Mouse (Mus musculus) kidney, embryonic 15.5 days (tissue): ENCODE measurements around the gene Hsp90ab1. TPM values are rescaled to one million over a fixed set of nuclear protein-coding genes. Genes with fewer than 3 reads are reported as not detected.

ENCODE experiments used
- ATAC-seq: fragments of 200-750 bp; cut with Nextera tagmentation; replicated peaks from 2 replicates; pipeline ENCODE4 v1.8.0; 2017; ENCODE audit warnings: moderate TSS enrichment; ENCODE audit not compliant: low FRiP score
- H3K27ac ChIP-seq: fragments of 300-500 bp; sonication (generic); 2 replicates; pipeline ENCODE4 v1.5.1; 2015; ENCODE audit warnings: mild to moderate bottlenecking, inconsistent platforms
- H3K27me3 ChIP-seq: fragments of 300-500 bp; sonication (generic); 2 replicates; pipeline ENCODE4 v1.6.1; 2015; ENCODE audit warnings: inconsistent platforms
- H3K36me3 ChIP-seq: fragments of 300-500 bp; sonication (generic); 2 replicates; pipeline ENCODE4 v1.6.1; 2015; ENCODE audit warnings: inconsistent platforms
- H3K4me1 ChIP-seq: fragments of 300-500 bp; sonication (generic); 2 replicates; pipeline ENCODE4 v1.6.1; 2015; ENCODE audit warnings: inconsistent platforms
- H3K4me2 ChIP-seq: fragments of 300-500 bp; sonication (generic); 2 replicates; pipeline ENCODE4 v1.6.1; 2015; ENCODE audit warnings: moderate library complexity, mild to moderate bottlenecking, inconsistent platforms
- H3K4me3 ChIP-seq: fragments of 300-500 bp; sonication (generic); replicated peaks from 2 replicates; pipeline ENCODE4 v1.5.1; 2015; ENCODE audit warnings: mild to moderate bottlenecking, inconsistent platforms
- H3K9ac ChIP-seq: fragments of 300-500 bp; sonication (generic); 2 replicates; pipeline ENCODE4 v1.6.1; 2015; ENCODE audit warnings: mild to moderate bottlenecking, inconsistent platforms
- H3K9me3 ChIP-seq: fragments of 300-500 bp; sonication (generic); replicated peaks from 2 replicates; pipeline ENCODE4 v1.6.1; 2016; ENCODE audit warnings: inconsistent platforms
- WGBS: fragments of 180-500 bp; shearing (Covaris S2); methylation state at CpG from one replicate; pipeline ENCODE4 v1.1.7; 2015; ENCODE audit warnings: mixed read lengths; 5-methylcytosine and 5-hydroxymethylcytosine counted together
- polyA plus RNA-seq: library from polyadenylated mRNA; unstranded; fragments of >200 nt; fragmentation: Nextera tagmentation; extraction: Ambion mirVana; gene quantifications from 2 replicates; pipeline ENCODE4 v1.2.1, GENCODE M21; 2015

Hsp90ab1 gene
- polyA plus RNA-seq, 1 experiment from 2014 or later = 1,940 TPM

- WGBS = 32% methylated on average over 12 of the region's 12 CpGs
- Histone ChIP-seq H3K4me1 (peaks cover 36% of the 10 kb centered on the region), H3K27ac (peak overlapping the region; percentile 90), H3K9ac (0 out of 2 replicates have a peak overlapping the region, but pooled peaks have one; percentile 14), H3K9me3 (no peaks in the 10 kb centered on the region), H3K27me3 (no peaks in the 10 kb centered on the region), H3K4me3 (no peak overlapping the region), H3K4me2 (peak overlapping the region; percentile 30), H3K36me3 (peaks cover 33% of the 10 kb centered on the region)
- ATAC-seq = peak; percentile 20; the same call in 1 of the 2 replicates
Observed at GRCm38 (mm10) chr17:45584096-45584896, 11.2 kb upstream of the Hsp90ab1 start.

GRCm38 (mm10) chr17:45582715-45583355 is 9.8 kb upstream of the Hsp90ab1 start:
- H3K9me3 ChIP-seq = no peaks in the 10 kb centered on the region

GRCm38 (mm10) chr17:45582188-45582587 is 9.1 kb upstream of the Hsp90ab1 start:
- Histone ChIP-seq H3K9me3 (no peaks in the 10 kb centered on the region), H3K27me3 (no peaks in the 10 kb centered on the region), H3K4me1 (peaks cover 44% of the 10 kb centered on the region), H3K4me2 (no peak overlapping the region), H3K36me3 (peaks cover 14% of the 10 kb centered on the region), H3K27ac (no peak overlapping the region), H3K4me3 (no peak overlapping the region), H3K9ac (no peak overlapping the region)
- ATAC-seq = no peak
- 94% methylated on average over 6 of the region's 6 CpGs for WGBS

More at GRCm38 (mm10) chr17:45582715-45583355, 9.8 kb upstream of the Hsp90ab1 start:
- H3K27ac ChIP-seq = no peak overlapping the region
- peaks cover 19% of the 10 kb centered on the region for H3K36me3 ChIP-seq
- no peaks in the 10 kb centered on the region for H3K27me3 ChIP-seq
- 56% methylated on average over 6 of the region's 6 CpGs for WGBS
- H3K4me2 ChIP-seq = no peak overlapping the region
- no peak for ATAC-seq
- H3K4me1 ChIP-seq = peaks cover 44% of the 10 kb centered on the region
- no peak overlapping the region for H3K4me3 ChIP-seq
- no peak overlapping the region for H3K9ac ChIP-seq

- no peak for ATAC-seq
- no peaks in the 10 kb centered on the region for H3K9me3 ChIP-seq
- H3K27me3 ChIP-seq = no peaks in the 10 kb centered on the region
- H3K4me1 ChIP-seq = peaks cover 44% of the 10 kb centered on the region
- H3K4me3 ChIP-seq = no peak overlapping the region
- H3K4me2 ChIP-seq = no peak overlapping the region
- peaks cover 8% of the 10 kb centered on the region; the same call in 1 of the 2 replicates for H3K36me3 ChIP-seq
- no peak overlapping the region for H3K27ac ChIP-seq
- WGBS = 7% methylated on average over 2 of the region's 2 CpGs
- H3K9ac ChIP-seq = no peak overlapping the region
Observed at GRCm38 (mm10) chr17:45581567-45581983, 8.5 kb upstream of the Hsp90ab1 start.

- WGBS = 37% methylated on average over 12 of the region's 12 CpGs
- Histone ChIP-seq H3K9me3 (no peaks in the 10 kb centered on the region), H3K36me3 (peaks cover 2% of the 10 kb centered on the region; the same call in 1 of the 2 replicates), H3K4me2 (0 out of 2 replicates have a peak overlapping the region, but pooled peaks have one; percentile 14), H3K4me3 (no peak overlapping the region), H3K27ac (peak overlapping the region; percentile 68), H3K9ac (no peak overlapping the region), H3K27me3 (no peaks in the 10 kb centered on the region), H3K4me1 (peaks cover 42% of the 10 kb centered on the region)
- ATAC-seq = no peak
Observed at GRCm38 (mm10) chr17:45580958-45581477, 7.9 kb upstream of the Hsp90ab1 start.

GRCm38 (mm10) chr17:45579554-45579953 is 6.5 kb upstream of the Hsp90ab1 start:
- no peak overlapping the region for H3K4me3 ChIP-seq
- H3K4me2 ChIP-seq = no peak overlapping the region
- peak; percentile 54; the same call in 1 of the 2 replicates for ATAC-seq
- WGBS = 67% methylated on average over 4 of the region's 4 CpGs
- no peaks in the 10 kb centered on the region for H3K36me3 ChIP-seq
- H3K4me1 ChIP-seq = peaks cover 36% of the 10 kb centered on the region
- H3K9ac ChIP-seq = no peak overlapping the region
- no peaks in the 10 kb centered on the region for H3K9me3 ChIP-seq
- peak overlapping the region; percentile 68 for H3K27ac ChIP-seq
- no peaks in the 10 kb centered on the region for H3K27me3 ChIP-seq

- H3K4me1 ChIP-seq = peaks cover 35% of the 10 kb centered on the region
- no peak for ATAC-seq
- no peak overlapping the region for H3K4me2 ChIP-seq
- H3K4me3 ChIP-seq = no peak overlapping the region
- WGBS = 79% methylated on average over 7 of the region's 7 CpGs
- H3K27ac ChIP-seq = peak overlapping the region; percentile 58; the same call in 1 of the 2 replicates
- H3K36me3 ChIP-seq = no peaks in the 10 kb centered on the region
- no peak overlapping the region for H3K9ac ChIP-seq
- H3K27me3 ChIP-seq = no peaks in the 10 kb centered on the region
- no peaks in the 10 kb centered on the region for H3K9me3 ChIP-seq
Observed at GRCm38 (mm10) chr17:45578843-45579242, 5.8 kb upstream of the Hsp90ab1 start.

GRCm38 (mm10) chr17:45578242-45578641 is 5.2 kb upstream of the Hsp90ab1 start:
- Histone ChIP-seq H3K36me3 (no peaks in the 10 kb centered on the region), H3K27ac (peak overlapping the region; percentile 58; the same call in 1 of the 2 replicates), H3K27me3 (no peaks in the 10 kb centered on the region), H3K9ac (no peak overlapping the region), H3K4me1 (peaks cover 35% of the 10 kb centered on the region), H3K4me2 (no peak overlapping the region), H3K4me3 (no peak overlapping the region), H3K9me3 (no peaks in the 10 kb centered on the region)
- 65% methylated on average over 5 of the region's 5 CpGs for WGBS
- ATAC-seq = no peak

GRCm38 (mm10) chr17:45575123-45575897 is 2.2 kb upstream of the Hsp90ab1 start:
- Histone ChIP-seq H3K4me1 (peaks cover 40% of the 10 kb centered on the region), H3K4me2 (peak overlapping the region; percentile 88; the same call in 1 of the 2 replicates), H3K27ac (peak overlapping the region; percentile 99; the same call in 1 of the 2 replicates), H3K9me3 (no peaks in the 10 kb centered on the region), H3K27me3 (no peaks in the 10 kb centered on the region), H3K4me3 (no peak overlapping the region), H3K9ac (peak overlapping the region; percentile 82; the same call in 1 of the 2 replicates), H3K36me3 (peaks cover 19% of the 10 kb centered on the region)
- WGBS = 89% methylated on average over 8 of the region's 8 CpGs
- ATAC-seq = no peak

- Histone ChIP-seq H3K27me3 (no peaks in the 10 kb centered on the region), H3K9me3 (no peaks in the 10 kb centered on the region), H3K4me1 (peaks cover 49% of the 10 kb centered on the region), H3K27ac (peak overlapping the region; percentile 99), H3K4me2 (peak overlapping the region; percentile 88), H3K9ac (peak overlapping the region; percentile 82), H3K36me3 (peaks cover 29% of the 10 kb centered on the region), H3K4me3 (peak overlapping the region; percentile 97)
- 3% methylated on average over 17 of the region's 17 CpGs for WGBS
- ATAC-seq = peak; percentile 46
Observed at GRCm38 (mm10) chr17:45574129-45574761, 1.2 kb upstream of the Hsp90ab1 start.

GRCm38 (mm10) chr17:45573780-45574123 is 681 bp upstream of the Hsp90ab1 start:
- peak; percentile 79 for ATAC-seq
- Histone ChIP-seq H3K36me3 (peaks cover 34% of the 10 kb centered on the region), H3K4me2 (peak overlapping the region; percentile 88), H3K9ac (peak overlapping the region; percentile 82), H3K27ac (peak overlapping the region; percentile 99), H3K9me3 (no peaks in the 10 kb centered on the region), H3K4me1 (peaks cover 52% of the 10 kb centered on the region), H3K4me3 (peak overlapping the region; percentile 97), H3K27me3 (no peaks in the 10 kb centered on the region)
- 0% methylated on average over 18 of the region's 18 CpGs for WGBS
